Mouse (Mus musculus) layer of hippocampus, postnatal 25 days (tissue): ENCODE measurements around the gene Cuta. TPM values are rescaled to one million over a fixed set of nuclear protein-coding genes. Genes with fewer than 3 reads are reported as not detected.
"Not testable (repeated sequence)": the region's sequence is repeated elsewhere in the genome, so short reads cannot be mapped to it uniquely, and the experiment has no call there.

ENCODE experiments used
- DNase-seq, 2 experiments: peaks; one replicate each; pipeline ENCODE4 v3.0.0; 2022; ENCODE audit warnings: mixed read lengths in 2 of 2, low spot score in 1 of 2; ENCODE audit errors: extremely low spot score in 1 of 2
- total RNA-seq, 2 experiments: library from RNA; stranded (reverse); gene quantifications; 2 replicates each; pipeline ENCODE4 v1.2.3; 2021

The Cuta gene
- total RNA-seq, 2 experiments from 2014 or later: 100 to 113 TPM

- DNase-seq: no peak
Observed at GRCm38 (mm10) chr17:26937883-26938695, 1.3 kb downstream of the Cuta start.

DNA sequence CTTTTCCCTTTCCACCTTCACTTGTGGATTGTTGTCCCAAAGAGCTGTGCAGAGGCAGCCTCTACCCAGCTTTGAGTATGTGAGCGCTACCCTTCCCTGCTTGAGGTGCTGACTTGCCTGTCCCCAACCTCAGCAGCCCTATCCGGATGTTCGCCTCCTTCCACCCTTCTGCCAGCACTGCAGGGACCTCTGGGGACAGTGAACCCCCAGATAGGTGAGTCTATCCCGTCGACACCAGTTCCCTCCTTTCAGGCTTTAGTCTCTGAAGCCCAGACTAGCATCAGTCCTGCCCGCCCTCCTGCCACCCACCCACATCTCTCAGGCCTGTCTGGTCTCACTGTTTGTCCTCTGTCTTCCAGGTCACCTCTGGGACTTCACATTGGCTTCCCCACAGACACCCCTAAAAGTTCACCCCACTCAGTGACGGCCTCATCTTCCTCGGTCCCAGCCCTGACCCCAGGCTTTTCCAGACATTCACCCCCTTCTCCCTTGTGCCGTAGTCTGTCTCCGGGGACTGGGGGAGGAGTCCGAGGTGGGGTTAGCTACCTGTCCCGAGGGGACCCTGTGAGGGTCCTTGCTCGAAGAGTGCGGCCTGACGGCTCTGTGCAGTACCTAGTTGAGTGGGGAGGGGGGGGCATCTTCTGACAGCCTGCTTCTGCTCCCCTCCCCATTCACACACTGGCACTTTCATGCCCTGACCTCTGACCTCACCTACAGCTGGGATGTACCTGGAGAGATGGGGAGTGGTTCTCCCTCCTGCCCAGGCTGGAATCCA is 2.3 kb downstream of the Cuta start:
- no peak for DNase-seq

DNA sequence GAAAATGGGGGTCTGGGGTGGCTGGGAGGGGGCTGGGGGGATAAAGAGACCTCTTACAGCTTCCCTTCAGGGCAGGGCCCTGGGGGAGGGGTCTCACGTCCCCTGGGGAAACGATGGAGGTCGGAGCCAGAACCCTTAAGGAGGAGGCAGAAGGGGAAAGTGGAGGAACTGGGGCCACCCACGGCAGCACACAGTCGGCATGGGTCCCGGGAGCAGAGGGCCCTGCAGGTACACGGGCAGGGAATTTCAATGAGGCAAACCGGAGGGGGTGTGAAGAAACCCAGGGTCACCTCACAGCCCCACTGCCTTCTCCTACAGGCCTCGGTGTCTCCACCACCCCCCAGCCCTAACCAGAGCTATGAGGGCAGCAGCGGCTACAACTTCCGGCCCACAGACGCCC is 2.9 kb downstream of the Cuta start:
- no peak for DNase-seq

GRCm38 (mm10) chr17:26935027-26935426 is 4.3 kb downstream of the Cuta start:
- DNase-seq: no peak

- DNase-seq: no peak
Observed at GRCm38 (mm10) chr17:26933885-26934827, 5.2 kb downstream of the Cuta start.

- no peak for DNase-seq
Observed at GRCm38 (mm10) chr17:26933419-26933818, 6.0 kb downstream of the Cuta start.

DNA sequence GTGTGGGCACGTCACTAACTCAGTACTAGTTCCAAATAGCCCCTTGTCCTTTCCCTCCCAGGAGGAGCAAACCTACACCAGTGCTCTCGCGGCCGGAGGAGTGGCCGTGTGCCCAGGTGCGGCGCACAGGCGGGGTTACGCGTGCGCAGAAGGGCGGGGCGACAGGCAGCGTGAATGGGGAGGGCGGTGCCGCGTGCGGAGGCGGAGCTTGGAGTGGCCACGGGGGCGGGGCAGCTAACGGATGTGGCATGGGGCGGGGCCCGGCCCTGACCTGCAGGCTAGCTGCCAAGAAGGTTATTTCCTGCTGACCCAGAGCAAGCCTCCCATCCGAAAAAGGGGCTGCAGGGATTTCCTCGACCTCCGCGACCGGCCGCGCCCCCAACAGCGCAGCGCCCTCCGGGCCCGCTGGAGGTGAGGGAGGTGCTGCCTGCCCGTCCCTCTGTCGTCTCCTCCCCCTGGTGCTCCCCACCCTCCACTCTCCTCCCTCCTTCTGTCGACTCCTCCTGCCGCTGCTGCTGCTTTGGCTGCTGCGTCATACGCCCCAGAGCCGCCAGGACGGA is 6.5 kb downstream of the Cuta start, which contains the start of gene Phf1:
Phf1 (plus strand) TSS at position 214 of the 560 bp plus-strand sequence.
- peak; percentile 90 to 95 for DNase-seq

GRCm38 (mm10) chr17:26931795-26932194 is 7.6 kb downstream of the Cuta start:
- DNase-seq: not testable (repeated sequence)

- DNase-seq: not testable (repeated sequence)
Observed at GRCm38 (mm10) chr17:26925414-26925813, 14.0 kb downstream of the Cuta start.

DNA sequence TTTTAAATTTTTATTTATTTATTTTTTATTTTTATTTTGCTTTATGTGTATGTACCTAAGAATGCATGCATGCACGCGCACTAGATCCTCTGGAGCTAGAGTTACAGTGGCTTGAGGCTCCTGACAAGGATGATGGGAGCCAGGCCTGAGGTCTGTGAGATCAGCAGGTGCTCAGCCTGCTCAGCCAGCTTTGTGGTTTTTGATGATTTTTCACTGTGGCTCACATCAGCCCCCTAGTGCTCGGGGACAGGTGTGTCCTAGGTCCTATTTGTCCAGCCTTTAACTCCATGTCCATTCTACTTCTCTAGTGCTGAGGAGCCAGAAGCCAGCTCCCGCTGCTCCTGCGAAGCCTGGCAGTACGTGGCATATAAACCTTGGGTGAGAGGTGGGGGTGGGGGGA is 17.0 kb downstream of the Cuta start:
- DNase-seq: not testable (repeated sequence)

DNA sequence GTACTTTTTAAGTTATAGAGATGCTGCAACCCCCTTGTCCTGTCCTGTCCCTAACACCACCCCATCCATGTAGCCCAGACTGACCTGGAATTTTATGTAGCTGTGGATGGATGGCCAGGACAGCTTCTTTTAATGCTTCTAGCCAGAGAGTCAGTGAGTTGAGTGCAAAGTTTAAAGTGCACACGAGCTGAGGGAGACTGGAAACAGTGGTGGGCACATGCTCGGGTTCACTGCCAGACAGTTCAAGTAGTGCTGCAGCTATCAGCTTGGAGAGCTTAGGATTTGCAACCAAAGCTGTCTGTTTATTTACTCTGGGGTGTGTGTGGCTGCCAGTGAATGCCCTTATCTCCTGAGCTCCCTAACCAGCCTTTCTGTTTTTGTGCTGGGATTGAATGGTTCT is 19.9 kb downstream of the Cuta start:
- not testable (repeated sequence) for DNase-seq

- no peak for DNase-seq
Observed at GRCm38 (mm10) chr17:26918343-26918742, 21.0 kb downstream of the Cuta start.

GRCm38 (mm10) chr17:26917560-26917959 is 21.8 kb downstream of the Cuta start:
- DNase-seq: not testable (repeated sequence)

- peak; percentile 100 for DNase-seq
Observed at GRCm38 (mm10) chr17:26916711-26917482, 22.5 kb downstream of the Cuta start, which contains the start of gene Kifc5b. TSS of gene Kifc5b (plus strand) at chr17:26917091.

DNA sequence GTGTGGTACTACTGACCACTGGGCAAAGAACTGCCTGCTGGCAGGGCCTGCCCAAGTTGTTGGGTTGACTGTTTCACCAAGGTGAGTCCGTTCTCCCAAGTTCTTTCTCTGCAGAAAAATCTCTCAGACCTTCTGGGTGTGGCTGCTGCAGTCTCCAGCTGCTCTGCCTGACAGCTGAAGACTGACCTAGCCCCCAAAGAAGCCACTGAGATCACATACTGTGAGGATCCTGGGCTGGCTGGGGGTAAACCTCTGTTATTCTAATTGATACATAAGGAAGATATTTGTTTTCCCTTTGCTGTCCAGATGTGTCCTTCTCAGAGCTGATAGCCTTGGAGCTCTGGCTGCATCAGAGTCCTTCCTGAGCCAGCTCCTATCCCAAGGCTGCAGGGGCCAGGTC is 24.1 kb downstream of the Cuta start:
- DNase-seq: no peak

GRCm38 (mm10) chr17:26907506-26907905 is 31.9 kb downstream of the Cuta start:
- DNase-seq: not testable (repeated sequence)

DNA sequence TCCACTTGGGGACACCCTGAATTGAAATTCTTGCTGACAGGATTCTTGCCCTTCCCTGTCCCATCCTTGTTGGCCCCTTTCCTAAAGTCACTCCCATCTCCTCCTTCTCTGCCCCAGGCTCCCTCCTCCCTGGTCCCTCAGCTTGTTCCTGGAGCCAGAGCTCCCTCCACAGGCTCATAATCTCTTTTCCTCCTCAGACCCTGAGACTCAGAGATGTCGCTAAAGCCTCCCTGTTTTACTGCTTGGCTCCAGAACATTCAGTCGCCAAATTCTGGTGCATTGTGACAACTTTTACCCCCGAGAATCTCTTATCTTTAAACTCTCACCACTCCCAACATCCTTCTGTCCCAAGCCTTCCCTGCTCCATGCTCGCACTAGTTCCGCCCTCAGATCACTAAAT is 35.0 kb downstream of the Cuta start:
- DNase-seq: no peak

GRCm38 (mm10) chr17:26900916-26901315 is 38.5 kb downstream of the Cuta start:
- no peak for DNase-seq

DNA sequence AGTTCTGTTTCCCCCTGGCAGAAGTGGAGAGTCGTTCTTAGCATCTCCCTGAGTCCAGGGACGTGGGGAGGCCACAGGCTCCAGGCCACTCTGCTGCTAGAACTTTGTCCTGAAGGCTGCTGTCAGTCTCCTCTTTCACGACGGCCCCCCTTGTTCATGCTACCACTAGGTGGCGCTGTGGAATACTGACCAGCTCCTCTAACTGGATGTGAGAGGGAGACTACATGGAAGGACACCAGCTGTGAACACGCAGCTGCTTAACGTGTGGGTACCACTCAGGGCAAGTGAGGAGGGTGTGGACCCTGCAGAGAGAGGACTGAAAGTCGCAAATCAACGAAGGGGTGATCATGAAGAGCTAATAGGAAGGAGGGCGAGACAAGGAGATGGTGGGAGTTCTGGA is 43.8 kb downstream of the Cuta start:
- peak; percentile 44 to 75 for DNase-seq
